Mouse (Mus musculus) cerebral cortex, adult 2 months (tissue): ENCODE results near the gene Gjd2.

Experiments used
- WGBS: fragments of 180-500 bp; shearing (Covaris S2); methylation state at CpG from one replicate; pipeline ENCODE4 v1.1.7; 2018; 5-methylcytosine and 5-hydroxymethylcytosine counted together

Gjd2 gene

DNA sequence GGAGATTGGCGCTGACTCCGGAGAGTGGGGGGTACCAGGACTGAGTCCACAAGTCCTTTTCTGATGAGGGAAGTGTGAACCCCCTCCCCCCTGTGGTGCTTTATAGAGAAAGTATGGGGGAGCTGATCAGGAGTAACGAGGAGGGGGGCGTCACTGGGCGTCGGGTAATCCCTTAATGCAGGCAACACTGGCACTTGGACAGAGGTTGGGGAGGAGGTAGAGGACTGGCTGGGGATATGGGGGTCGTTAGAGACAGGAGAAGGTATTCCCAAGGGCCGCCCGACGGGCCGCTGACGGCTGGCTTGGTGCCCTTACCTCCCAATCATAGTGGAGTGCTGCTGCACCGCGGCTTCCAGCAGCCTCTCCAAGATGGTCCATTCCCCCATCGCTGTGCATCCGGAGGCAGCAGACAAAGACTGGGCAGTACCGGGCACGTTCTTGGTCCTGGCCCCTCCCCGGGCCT lies 639 bp downstream of the Gjd2 start:
- WGBS = 3% methylated on average over 19 of the region's 19 CpGs

DNA sequence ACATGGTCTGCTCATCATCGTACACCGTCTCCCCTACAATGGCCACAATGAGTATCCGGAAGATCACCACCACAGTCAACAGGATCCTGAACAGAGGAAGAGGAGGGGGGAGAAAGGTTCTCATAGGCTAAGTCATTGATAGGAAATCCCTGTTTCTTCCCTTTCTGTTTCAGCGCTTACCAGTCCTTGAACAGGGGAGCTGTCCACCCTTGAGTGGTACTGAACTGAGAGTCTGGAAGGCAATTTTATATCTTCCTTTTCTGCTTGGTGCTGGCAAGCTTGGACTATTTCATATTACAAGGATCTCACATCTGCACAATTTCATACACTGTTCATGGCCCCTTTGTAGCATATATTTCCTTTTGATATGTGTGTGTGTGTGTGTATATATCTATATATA lies 1.6 kb downstream of the Gjd2 start:
- 66% methylated on average over 4 of the region's 4 CpGs for WGBS

DNA sequence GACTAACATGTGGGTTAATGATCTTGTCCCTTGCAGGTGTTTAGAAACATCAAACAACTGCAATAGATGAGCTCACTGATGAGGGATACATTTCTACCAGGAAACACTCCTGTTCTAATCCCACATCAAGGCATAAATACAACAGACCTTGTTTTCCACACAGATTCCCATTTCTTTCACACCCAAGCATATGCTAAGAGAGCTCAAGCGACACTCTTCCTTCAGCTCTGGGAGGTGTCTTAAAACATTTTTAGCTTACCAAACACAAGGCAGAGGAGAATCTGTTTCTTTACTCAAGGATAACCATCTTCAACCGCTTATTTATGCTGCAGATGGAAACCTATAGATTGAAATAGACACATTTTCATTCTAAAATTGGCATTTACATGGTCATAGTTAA lies 5.1 kb downstream of the Gjd2 start:
- WGBS = 47% methylated on average over 2 of the region's 2 CpGs

- 36% methylated on average over 8 of the region's 8 CpGs for WGBS
These were observed 15.9 kb downstream of the Gjd2 start for GRCm38 (mm10) chr2:113997484-113997883.

- WGBS = 87% methylated on average over 2 of the region's 2 CpGs
These were observed 28.5 kb downstream of the Gjd2 start for GRCm38 (mm10) chr2:113984890-113985289.

DNA sequence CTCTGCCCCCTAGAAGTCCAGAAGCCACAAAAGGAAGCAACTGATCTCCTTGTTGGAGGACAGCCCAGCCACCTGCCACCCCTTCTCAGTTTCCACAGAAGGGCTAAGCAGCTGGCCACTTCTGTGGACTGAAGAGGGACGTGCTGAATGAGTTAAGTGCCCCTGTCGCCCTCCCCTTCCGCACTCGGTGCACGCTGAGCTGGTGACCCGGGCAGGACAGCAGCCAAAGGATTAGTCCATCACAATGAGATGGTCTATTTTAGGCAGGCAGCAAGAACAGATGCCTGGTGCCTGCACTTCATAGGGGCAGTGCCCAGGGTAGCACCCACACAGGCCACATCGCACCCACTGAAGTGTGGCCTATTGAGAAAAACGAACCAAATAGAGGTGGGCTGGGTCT lies 32.8 kb downstream of the Gjd2 start:
- WGBS = 51% methylated on average over 8 of the region's 8 CpGs

GRCm38 (mm10) chr2:113978151-113978771 lies 35.2 kb downstream of the Gjd2 start:
- 74% methylated on average over 5 of the region's 5 CpGs for WGBS

- WGBS = 70% methylated on average over 7 of the region's 7 CpGs
These were observed 39.5 kb downstream of the Gjd2 start for GRCm38 (mm10) chr2:113973950-113974349.

DNA sequence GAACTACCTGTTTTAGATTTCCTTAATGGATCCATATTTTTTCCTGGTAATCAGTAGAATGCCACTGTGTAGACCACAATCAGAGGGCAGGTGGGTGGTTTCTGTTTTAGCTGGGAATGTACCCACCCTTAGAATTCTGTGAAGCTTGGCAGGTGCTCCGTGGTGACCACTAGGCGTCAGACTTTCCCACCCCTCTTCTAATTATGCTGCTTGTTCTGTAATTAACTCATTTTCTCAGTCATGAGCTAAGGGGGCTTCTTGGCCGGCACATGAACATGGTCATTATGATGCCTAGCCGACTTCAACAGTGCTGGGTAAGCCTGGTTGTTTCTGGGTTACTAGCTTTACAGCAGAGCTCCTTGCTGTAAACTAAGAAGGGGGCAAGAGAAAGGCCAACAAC lies 47.0 kb downstream of the Gjd2 start:
- 27% methylated on average over 4 of the region's 4 CpGs for WGBS
